Mouse (Mus musculus): ENCODE results near the gene Gtf3c2.
"Not testable (repeated sequence)": the region's sequence is repeated elsewhere in the genome, so short reads cannot be mapped to it uniquely, and the experiment has no call there.

DNA sequence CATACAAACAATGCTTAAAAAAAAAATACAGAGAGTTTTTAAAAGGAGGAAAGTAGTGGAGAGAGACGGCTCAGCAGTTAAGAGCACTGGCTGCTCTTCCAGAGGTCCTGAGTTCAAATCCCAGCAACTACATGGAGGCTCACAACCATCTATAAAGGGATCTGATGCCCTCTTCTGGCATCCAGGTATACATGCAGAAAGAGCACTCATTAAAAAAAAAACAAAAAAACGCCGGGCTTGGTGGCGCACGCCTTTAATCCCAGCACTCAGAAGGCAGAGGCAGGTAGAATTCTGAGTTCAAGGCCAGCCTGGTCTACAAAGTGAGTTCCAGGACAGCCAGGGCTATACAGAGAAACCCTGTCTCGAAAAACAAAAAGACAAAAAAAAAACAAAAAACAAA lies 36.6 kb upstream of the Gtf3c2 start:
- not testable (repeated sequence) for TF ChIP-seq CTCF (IDR thresholded peaks at IDR 0.05; ENCODE audit: insufficient read depth, low read length); POLR2A (IDR thresholded peaks at IDR 0.05; ENCODE audit: borderline replicate concordance, extremely low read depth, low read depth, low read length)
